ENCODE assay signal across 32 mouse cellular contexts in genomic region chr3:14839466-14840118, GRCm38 (mm10). TPM values are rescaled to one million over a fixed set of nuclear protein-coding genes. Genes with fewer than 3 reads are reported as not detected.
"Had no signal": no experiment of that assay in that cellular context is flagged by ENCODE, and none has a peak within 500 bp of the region (broad histone marks: within the 10 kb centered on the region; RNA-seq: fewer than 3 reads in every experiment).

No protein-coding gene starts in this region.

- H3K9me3 ChIP-seq: heart, embryonic 10.5 days; heart, embryonic 12.5 days; hindbrain, embryonic 13.5 days; hindbrain, embryonic 15.5 days; kidney, embryonic 15.5 days; limb, embryonic 13.5 days; limb, embryonic 15.5 days; liver, embryonic 12.5 days had no signal

- H3K4me2 ChIP-seq: heart, embryonic 12.5 days; hindbrain, embryonic 13.5 days; hindbrain, embryonic 15.5 days; kidney, embryonic 15.5 days; limb, embryonic 13.5 days; limb, embryonic 15.5 days; liver, embryonic 12.5 days had no signal

- DNase-seq: heart, adult 18-20 months; heart, postnatal 10 days; heart, postnatal 36 days; kidney, adult 11 months; kidney, adult 2 months; kidney, adult 9 months; kidney, postnatal 14 days; kidney, postnatal 36 days; layer of hippocampus, adult 9-11 months; layer of hippocampus, postnatal 36 days; left cerebral cortex, postnatal 4 days had no signal

- H3K27me3 ChIP-seq: heart, embryonic 12.5 days; hindbrain, embryonic 13.5 days; hindbrain, embryonic 15.5 days; kidney, embryonic 15.5 days; limb, embryonic 13.5 days; limb, embryonic 15.5 days; liver, embryonic 12.5 days had no signal

- H3K4me1 ChIP-seq: heart, embryonic 10.5 days; heart, embryonic 12.5 days; hindbrain, embryonic 13.5 days; hindbrain, embryonic 15.5 days; kidney, embryonic 15.5 days; limb, embryonic 13.5 days; limb, embryonic 15.5 days; liver, embryonic 12.5 days had no signal

- H3K4me3 ChIP-seq: heart, embryonic 10.5 days; heart, embryonic 12.5 days; hindbrain, embryonic 13.5 days; hindbrain, embryonic 15.5 days; kidney, embryonic 15.5 days; limb, embryonic 13.5 days; limb, embryonic 15.5 days; liver, embryonic 12.5 days had no signal

- H3K36me3 ChIP-seq: heart, embryonic 10.5 days; heart, embryonic 12.5 days; hindbrain, embryonic 13.5 days; hindbrain, embryonic 15.5 days; kidney, embryonic 15.5 days; limb, embryonic 13.5 days; limb, embryonic 15.5 days; liver, embryonic 12.5 days had no signal

- H3K9ac ChIP-seq: heart, embryonic 12.5 days; hindbrain, embryonic 13.5 days; hindbrain, embryonic 15.5 days; kidney, embryonic 15.5 days; limb, embryonic 13.5 days; limb, embryonic 15.5 days; liver, embryonic 12.5 days; liver, embryonic 14.5 days had no signal

- H3K27ac ChIP-seq: heart, embryonic 10.5 days; hindbrain, embryonic 13.5 days; hindbrain, embryonic 15.5 days; hindbrain, postnatal 0 days; kidney, embryonic 15.5 days; kidney, postnatal 0 days; limb, embryonic 13.5 days; limb, embryonic 15.5 days; liver, embryonic 12.5 days; liver, embryonic 14.5 days had no signal

RNA-seq across cellular contexts. Expression of gene Car1, which starts 31.4 kb away (rescaled TPM):
- total RNA-seq: heart, adult 18-20 months; heart, adult 8-10 months; heart, postnatal 10 days; heart, postnatal 36 days; hindbrain, postnatal 0 days; layer of hippocampus, adult 18-20 months; layer of hippocampus, adult 8-10 months; layer of hippocampus, postnatal 14 days; layer of hippocampus, postnatal 36 days; left cerebral cortex, adult 18-20 months; left cerebral cortex, postnatal 10 days; left cerebral cortex, postnatal 25 days; left cerebral cortex, postnatal 4 days had no signal
- polyA plus RNA-seq: heart, embryonic 16.5 days; hindbrain, embryonic 11.5 days; hindbrain, embryonic 13.5 days; hindbrain, embryonic 15.5 days; intestine, embryonic 14.5 days had no signal
